Comparison of ENCODE assay signal across 20 mouse cellular contexts in the genomic region with DNA sequence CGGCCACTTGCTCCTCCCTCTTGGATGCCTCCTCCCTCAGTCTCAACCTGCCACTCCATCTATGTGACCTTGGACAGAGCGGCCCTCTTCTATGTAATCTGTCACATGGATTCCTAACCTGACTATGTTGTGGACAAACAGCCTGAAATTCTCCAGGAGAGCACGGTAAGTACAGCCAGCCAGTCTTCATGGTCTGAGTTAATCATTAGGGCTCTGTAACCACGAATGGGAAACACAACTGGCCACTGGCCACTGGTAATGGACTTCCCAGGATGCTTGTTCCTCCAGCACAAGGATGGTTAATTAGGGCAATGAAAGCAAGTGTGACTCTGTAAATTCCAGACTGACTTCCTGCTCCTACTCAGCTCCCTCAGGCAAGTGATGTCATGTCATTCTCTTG. TPM values are rescaled to one million over a fixed set of nuclear protein-coding genes. Genes with fewer than 3 reads are reported as not detected.
A peak's percentile ranks its signal among the peaks of the same experiment; 100 is the strongest.
DNase-seq lines count a peak whose midpoint lies in the region; ATAC-seq and TF ChIP-seq lines count a peak whose summit lies in the region.
"Had no signal": no experiment of that assay in that cellular context is flagged by ENCODE, and none has a peak within 500 bp of the region (broad histone marks: within the 10 kb centered on the region; RNA-seq: fewer than 3 reads in every experiment).

No protein-coding gene starts in this region.

- H3K79me2 ChIP-seq in heart, adult 2 months (replicated peaks; ENCODE audit: control insufficient read depth, insufficient read depth, low read length): peaks cover 6% of the 10 kb centered on the region
- H3K79me2 ChIP-seq in liver, adult 2 months (ENCODE audit: control insufficient read depth, insufficient read depth, low read length): peaks cover 39% of the 10 kb centered on the region; the same call in 1 of the 2 replicates

- intact Hi-C loops in heart, adult 2 months (cut with DNase I): no loop called here

- ATAC-seq in erythroid progenitor cell, adult 5-6 weeks (replicated peaks; ENCODE audit: low FRiP score, poor library complexity, severe bottlenecking): no peak
- ATAC-seq: activated CD4-positive, CD25-positive, alpha-beta regulatory T cell, adult 4 months; midbrain, embryonic 13.5 days had no signal

- TF ChIP-seq CTCF in heart, adult 2 months (IDR thresholded peaks at IDR 0.05): no peak
- TF ChIP-seq CTCF in liver, adult 2 months (IDR thresholded peaks at IDR 0.05; ENCODE audit: low read depth, low read length): no peak

- H3K9ac ChIP-seq in heart, adult 2 months (ENCODE audit: low read depth, low read length): no peak overlapping the region
- H3K9ac ChIP-seq in liver, adult 2 months (ENCODE audit: low read depth, low read length): peak overlapping the region; percentile 58
- H3K9ac ChIP-seq: embryonic facial prominence, embryonic 12.5 days; lung, embryonic 14.5 days; midbrain, embryonic 13.5 days had no signal

- TF ChIP-seq POLR2A in heart, adult 2 months (IDR thresholded peaks at IDR 0.05; ENCODE audit: insufficient read depth, low read depth, low read length): no peak
- no peak for TF ChIP-seq POLR2A in liver, adult 2 months (IDR thresholded peaks at IDR 0.05; ENCODE audit: extremely low read depth, insufficient read depth, low read length)

- H3K36me3 ChIP-seq in heart, adult 2 months (ENCODE audit: control insufficient read depth, insufficient read depth, low read length): peaks cover 4% of the 10 kb centered on the region
- H3K36me3 ChIP-seq in liver, adult 2 months (ENCODE audit: control insufficient read depth, insufficient read depth, low read length): no peaks in the 10 kb centered on the region
- H3K36me3 ChIP-seq: embryonic facial prominence, embryonic 12.5 days; limb, embryonic 10.5 days; midbrain, embryonic 13.5 days had no signal

- peak overlapping the region; percentile 38; the same call in 1 of the 2 replicates for H3K27ac ChIP-seq in heart, adult 2 months
- H3K27ac ChIP-seq in liver, adult 2 months (replicated peaks; ENCODE audit: insufficient read depth, low read depth, low read length): peak overlapping the region; percentile 98
- H3K27ac ChIP-seq: embryonic facial prominence, embryonic 12.5 days; limb, embryonic 10.5 days; midbrain, embryonic 13.5 days had no signal

- no peak overlapping the region for H3K4me3 ChIP-seq in heart, adult 2 months
- H3K4me3 ChIP-seq in liver, adult 2 months (ENCODE audit: insufficient read depth, low read depth, low read length): no peak overlapping the region
- H3K4me3 ChIP-seq: embryonic facial prominence, embryonic 12.5 days; limb, embryonic 10.5 days; midbrain, embryonic 13.5 days; myocyte had no signal

- 38% methylated on average over 4 of the region's 4 CpGs for WGBS in heart, adult 2 months
- whole genome bisulfite sequencing in liver, adult 2 months: 28% methylated on average over 4 of the region's 4 CpGs

- peaks cover 42% of the 10 kb centered on the region for H3K4me1 ChIP-seq in heart, adult 2 months (ENCODE audit: control insufficient read depth, insufficient read depth, low read length)
- peaks cover 42% of the 10 kb centered on the region for H3K4me1 ChIP-seq in liver, adult 2 months (ENCODE audit: control insufficient read depth, insufficient read depth, low read length)

- no peaks in the 10 kb centered on the region for H3K27me3 ChIP-seq in heart, adult 2 months (ENCODE audit: control insufficient read depth, insufficient read depth, low read length)
- H3K27me3 ChIP-seq in liver, adult 2 months (ENCODE audit: control insufficient read depth, insufficient read depth, low read length): no peaks in the 10 kb centered on the region
- H3K27me3 ChIP-seq: embryonic facial prominence, embryonic 12.5 days; midbrain, embryonic 13.5 days had no signal

- DNase-seq in heart, adult 2 months: no peak
- no peak for DNase-seq in heart, adult 9 months (ENCODE audit: low spot score in 2 of 2)
- DNase-seq in liver, adult 2 months (ENCODE audit: extremely low read depth, low read depth, low spot score): peak; percentile 100
- no peak for DNase-seq in liver
- peak; percentile 72 to 90 for DNase-seq in kidney, postnatal 36 days
- DNase-seq in yolk sac, embryonic 10.5 days (ENCODE audit: low spot score): peak; percentile 64
- no peak for DNase-seq in lung, postnatal 36 days
- DNase-seq: adrenal gland, postnatal 14 days; cerebellum, adult 8-10 months; gastrocnemius, postnatal 36 days; lung, embryonic 14.5 days; retina, postnatal 1 day; right cerebral cortex, postnatal 4 days; thymus, postnatal 14 days had no signal

- 0 out of 2 replicates have a peak, but pooled peaks have one; percentile 17 for TF ChIP-seq EP300 in heart, adult 2 months (IDR thresholded peaks at IDR 0.05; ENCODE audit: insufficient read depth, low read depth, low read length)

RNA-seq across cellular contexts. Expression of a gene that starts 13.4 kb away (rescaled TPM):
- total RNA-seq in heart, adult 2 months (2021): 10 to 100 TPM; 40.1 TPM
- polyA plus RNA-seq in heart, adult 2 months (2012; rRNA removed): 34.9 and 37.7 TPM in 2 replicates
- 10.6 and 13.9 TPM in 2 replicates for total RNA-seq in liver, adult 2 months (2014; rRNA removed)
- polyA plus RNA-seq in liver, adult 2 months (2012; rRNA removed): 25.5 and 30.3 TPM in 2 replicates
- total RNA-seq in erythroid progenitor cell, adult 5-6 weeks (2015; ENCODE audit: low replicate concordance): 0.42 and 2.5 TPM in 2 replicates
- 0.51 and 0.76 TPM in 2 replicates for total RNA-seq in erythroid progenitor cell, adult 5-6 weeks (2017; ENCODE audit: low replicate concordance)

Comparison
In these comparisons a context has a peak if more than half of its experiments do, and no peak if none do; other contexts are left out.
1. DNase-seq: peak in liver, adult 2 months (single experiment), kidney, postnatal 36 days (2 of 2) and yolk sac, embryonic 10.5 days (single experiment); none in heart, adult 2 months (0 of 2), heart, adult 9 months (0 of 2), liver (single experiment) and lung, postnatal 36 days (single experiment).